Mouse (Mus musculus): ENCODE measurements around the gene Gm2696. TPM values are rescaled to one million over a fixed set of nuclear protein-coding genes. Genes with fewer than 3 reads are reported as not detected.
"Not testable (repeated sequence)": the region's sequence is repeated elsewhere in the genome, so short reads cannot be mapped to it uniquely, and the experiment has no call there.

Gene Gm2696
- total and polyA plus RNA-seq, 3 experiments, result not detected

DNA sequence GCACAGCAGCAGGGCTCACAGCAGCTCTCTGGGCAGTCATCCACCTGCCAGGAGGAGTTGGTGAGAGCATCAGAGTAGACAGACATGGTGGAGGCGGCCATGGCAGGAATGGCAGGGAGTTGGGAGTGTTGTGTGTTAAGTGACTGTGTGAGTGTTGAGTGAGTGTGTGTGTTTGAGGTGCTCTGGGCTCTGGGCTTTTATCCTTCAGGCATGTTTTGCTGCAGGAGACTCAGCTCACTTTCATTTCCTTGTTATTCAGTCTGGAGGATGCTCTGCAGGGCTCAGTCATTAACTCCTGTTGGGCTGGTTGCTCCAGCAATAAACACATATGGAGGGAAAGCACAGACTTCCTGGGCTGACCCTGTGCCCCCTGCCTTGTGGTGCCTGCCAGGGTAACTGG, 32.0 kb upstream of the Gm2696 start, which contains the start of gene Gm3250:
Gm3250 (minus strand) TSS at position 101 of the 400 bp plus-strand sequence.
- in situ Hi-C loops (cut with MboI; ENCODE audit: low pct_ligation_motif_present, low pct_unique_long_range_greater_than_20kb, low sequenced_read_pairs); H3K36me3 ChIP-seq (replicated peaks in 1 of 2; ENCODE audit: control insufficient read depth in 1 of 2, insufficient read depth in 1 of 2, low read length in 1 of 2); H3K9ac ChIP-seq (ENCODE audit: insufficient read depth, low read depth); DNase-seq (ENCODE audit: extremely low read depth); dilution Hi-C loops (cut with MboI; ENCODE audit: extremely low pct_ligation_motif_present, extremely low pct_unique_long_range_greater_than_20kb, low sequenced_read_pairs); H3K4me2 ChIP-seq (ENCODE audit: insufficient read depth, low read depth, poor library complexity, severe bottlenecking); H3K9me3 ChIP-seq (replicated peaks; ENCODE audit: low read length); H3K27me3 ChIP-seq (replicated peaks); H3K4me3 ChIP-seq (replicated peaks in 1 of 3; ENCODE audit: low read depth in 2 of 3, low read length in 2 of 3, poor library complexity in 1 of 3); H3K79me2 ChIP-seq (replicated peaks; ENCODE audit: control insufficient read depth, extremely low read depth, insufficient read depth, poor library complexity, severe bottlenecking); H3K27ac ChIP-seq (ENCODE audit: insufficient read depth, low read depth); H3K4me1 ChIP-seq (ENCODE audit: control insufficient read depth in 1 of 2, insufficient read depth in 2 of 2): not testable (repeated sequence)

DNA sequence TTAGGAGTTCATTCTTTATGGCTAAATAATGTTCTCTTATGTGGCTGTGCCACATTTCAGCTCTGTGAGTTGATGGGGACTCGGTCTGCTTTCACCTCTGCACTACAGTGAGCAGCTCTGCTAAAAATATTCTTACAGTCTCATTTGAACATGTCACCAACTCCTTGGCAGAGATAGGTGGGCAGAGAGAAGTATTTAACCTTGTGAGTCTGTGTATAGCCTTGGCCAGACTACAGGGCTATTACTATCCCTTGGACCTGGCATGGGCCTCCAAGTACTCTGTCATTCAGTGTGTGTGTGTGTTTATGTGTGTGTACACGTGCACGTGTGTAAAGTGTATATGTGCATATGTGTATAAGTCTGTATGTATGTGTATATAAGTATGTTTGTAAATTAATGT, 31.1 kb upstream of the Gm2696 start:
- H3K4me1 ChIP-seq (ENCODE audit: control insufficient read depth in 1 of 2, insufficient read depth in 2 of 2); dilution Hi-C loops (cut with MboI; ENCODE audit: extremely low pct_ligation_motif_present, extremely low pct_unique_long_range_greater_than_20kb, low sequenced_read_pairs); H3K79me2 ChIP-seq (replicated peaks; ENCODE audit: control insufficient read depth, extremely low read depth, insufficient read depth, poor library complexity, severe bottlenecking); H3K9ac ChIP-seq (ENCODE audit: insufficient read depth, low read depth); DNase-seq (ENCODE audit: extremely low read depth); H3K4me2 ChIP-seq (ENCODE audit: insufficient read depth, low read depth, poor library complexity, severe bottlenecking); H3K4me3 ChIP-seq (replicated peaks in 1 of 3; ENCODE audit: low read depth in 2 of 3, low read length in 2 of 3, poor library complexity in 1 of 3); in situ Hi-C loops (cut with MboI; ENCODE audit: low pct_ligation_motif_present, low pct_unique_long_range_greater_than_20kb, low sequenced_read_pairs); H3K27ac ChIP-seq (ENCODE audit: insufficient read depth, low read depth); H3K27me3 ChIP-seq (replicated peaks); H3K9me3 ChIP-seq (replicated peaks; ENCODE audit: low read length); H3K36me3 ChIP-seq (replicated peaks in 1 of 2; ENCODE audit: control insufficient read depth in 1 of 2, insufficient read depth in 1 of 2, low read length in 1 of 2): not testable (repeated sequence)

DNA sequence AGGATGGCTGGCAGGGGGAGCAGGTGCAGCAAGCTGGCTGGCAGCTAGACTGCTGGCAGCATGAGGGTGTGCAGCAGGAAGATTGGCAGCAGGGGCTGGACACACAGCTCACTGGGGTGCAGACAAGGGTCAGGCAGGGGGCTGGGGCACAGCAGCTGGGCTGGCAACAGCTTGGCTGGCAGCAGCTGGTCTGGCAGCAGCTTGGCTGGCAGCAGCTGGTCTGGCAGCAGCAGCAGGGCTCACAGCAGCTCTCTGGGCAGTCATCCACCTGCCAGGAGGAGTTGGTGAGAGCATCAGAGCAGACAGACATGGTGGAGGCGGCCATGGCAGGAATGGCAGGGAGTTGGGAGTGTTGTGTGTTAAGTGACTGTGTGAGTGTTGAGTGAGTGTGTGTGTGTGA, 26.6 kb upstream of the Gm2696 start, which contains the start of gene Gm7137:
Gm7137 (minus strand) TSS at position 325 of the 400 bp plus-strand sequence.
- H3K4me1 ChIP-seq (ENCODE audit: control insufficient read depth in 1 of 2, insufficient read depth in 2 of 2); DNase-seq (ENCODE audit: extremely low read depth); H3K9me3 ChIP-seq (replicated peaks; ENCODE audit: low read length); dilution Hi-C loops (cut with MboI; ENCODE audit: extremely low pct_ligation_motif_present, extremely low pct_unique_long_range_greater_than_20kb, low sequenced_read_pairs); H3K4me2 ChIP-seq (ENCODE audit: insufficient read depth, low read depth, poor library complexity, severe bottlenecking); H3K9ac ChIP-seq (ENCODE audit: insufficient read depth, low read depth); H3K27ac ChIP-seq (ENCODE audit: insufficient read depth, low read depth); H3K4me3 ChIP-seq (replicated peaks in 1 of 3; ENCODE audit: low read depth in 2 of 3, low read length in 2 of 3, poor library complexity in 1 of 3); in situ Hi-C loops (cut with MboI; ENCODE audit: low pct_ligation_motif_present, low pct_unique_long_range_greater_than_20kb, low sequenced_read_pairs); H3K36me3 ChIP-seq (replicated peaks in 1 of 2; ENCODE audit: control insufficient read depth in 1 of 2, insufficient read depth in 1 of 2, low read length in 1 of 2); H3K79me2 ChIP-seq (replicated peaks; ENCODE audit: control insufficient read depth, extremely low read depth, insufficient read depth, poor library complexity, severe bottlenecking): not testable (repeated sequence)
- H3K27me3 ChIP-seq (replicated peaks), result peaks cover 18% of the 10 kb centered on the region

DNA sequence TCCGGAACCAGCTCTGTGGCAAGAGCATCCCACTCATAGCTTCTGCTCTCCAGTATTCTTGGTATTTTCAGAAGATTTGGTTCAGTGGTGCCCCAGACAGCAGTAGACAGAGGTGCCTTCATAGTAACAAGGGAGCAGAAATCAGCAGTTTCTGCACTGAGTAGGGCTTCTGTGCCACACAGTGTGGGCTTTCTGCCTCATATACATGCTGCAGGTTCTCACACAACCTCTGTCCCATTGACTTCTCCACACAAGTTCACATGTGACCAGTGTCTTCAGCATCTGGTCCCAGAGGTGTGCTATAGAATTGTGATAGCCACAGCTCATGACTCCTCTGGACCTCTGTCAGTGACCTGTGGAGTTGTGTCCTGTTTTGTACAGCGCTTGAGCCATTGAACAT, 25.9 kb upstream of the Gm2696 start:
- in situ Hi-C loops (cut with MboI; ENCODE audit: low pct_ligation_motif_present, low pct_unique_long_range_greater_than_20kb, low sequenced_read_pairs) (no loop called here), dilution Hi-C loops (cut with MboI; ENCODE audit: extremely low pct_ligation_motif_present, extremely low pct_unique_long_range_greater_than_20kb, low sequenced_read_pairs) (no loop called here)
- Histone ChIP-seq H3K27ac (ENCODE audit: insufficient read depth, low read depth) (no peak overlapping the region), H3K4me3 (replicated peaks in 1 of 3; ENCODE audit: low read depth in 2 of 3, low read length in 2 of 3, poor library complexity in 1 of 3) (no peak overlapping the region), H3K36me3 (replicated peaks in 1 of 2; ENCODE audit: control insufficient read depth in 1 of 2, insufficient read depth in 1 of 2, low read length in 1 of 2) (no peaks in the 10 kb centered on the region), H3K9me3 (replicated peaks; ENCODE audit: low read length) (no peaks in the 10 kb centered on the region), H3K27me3 (replicated peaks) (peaks cover 22% of the 10 kb centered on the region), H3K79me2 (replicated peaks; ENCODE audit: control insufficient read depth, extremely low read depth, insufficient read depth, poor library complexity, severe bottlenecking) (no peaks in the 10 kb centered on the region), H3K9ac (ENCODE audit: insufficient read depth, low read depth) (no peak overlapping the region), H3K4me1 (ENCODE audit: control insufficient read depth in 1 of 2, insufficient read depth in 2 of 2) (no peaks in the 10 kb centered on the region), H3K4me2 (ENCODE audit: insufficient read depth, low read depth, poor library complexity, severe bottlenecking) (no peak overlapping the region)
- no peak for DNase-seq (ENCODE audit: extremely low read depth)
- TF ChIP-seq RCOR1 (conservative IDR thresholded peaks at IDR 0.05; ENCODE audit: low read depth, low read length) (no peak), HCFC1 (IDR thresholded peaks at IDR 0.05; ENCODE audit: low read depth, low read length) (no peak)
